Mouse (Mus musculus): ENCODE measurements around the gene Cyyr1. TPM values are rescaled to one million over a fixed set of nuclear protein-coding genes. Genes with fewer than 3 reads are reported as not detected.

Gene Cyyr1
- polyA plus RNA-seq, 2 experiments, result 0.32 to 0.42 TPM

GRCm38 (mm10) chr16:85386801-85387200, 166.4 kb downstream of the Cyyr1 start:
- no peak overlapping the region for H3K27ac ChIP-seq
- H3K27me3 ChIP-seq (ENCODE audit: control insufficient read depth, insufficient read depth, low read length), result no peaks in the 10 kb centered on the region
- no peak overlapping the region for H3K9ac ChIP-seq (replicated peaks)
- H3K4me3 ChIP-seq (ENCODE audit: insufficient read depth in 1 of 2, low read depth in 2 of 2, low read length in 2 of 2), result no peak overlapping the region
- no peaks in the 10 kb centered on the region for H3K4me1 ChIP-seq (replicated peaks; ENCODE audit: control insufficient read depth in 2 of 2, insufficient read depth in 2 of 2, low read length in 1 of 2)
- DNase-seq (ENCODE audit: low read depth in 3 of 3, low spot score in 3 of 3) (no peak), ATAC-seq (ENCODE audit: insufficient read depth) (no peak)
- H3K9me3 ChIP-seq (ENCODE audit: control insufficient read depth, low read length), result no peaks in the 10 kb centered on the region
- no peak for TF ChIP-seq EP300 (IDR thresholded peaks at IDR 0.05; ENCODE audit: low read depth)
- no peak for TF ChIP-seq CTCF (IDR thresholded peaks at IDR 0.05; ENCODE audit: low read depth)
- no peak overlapping the region for H3K4me2 ChIP-seq (ENCODE audit: low read depth)
- WGBS (ENCODE audit: insufficient replicate concordance), result 47% methylated on average over 5 of the region's 5 CpGs
- no peaks in the 10 kb centered on the region for H3K36me3 ChIP-seq (replicated peaks; ENCODE audit: control insufficient read depth, insufficient read depth, low read depth)

Other genes with a start within 250 kb of the Cyyr1 start
- 2.9 and 3.9 TPM in 2 replicates for gene Adamts1, start 249.7 kb upstream of the Cyyr1 start, polyA plus RNA-seq (2012; rRNA removed)
- gene Adamts1, start 249.7 kb upstream of the Cyyr1 start, polyA plus RNA-seq (2014; fragmentation: Nextera tagmentation; extraction: Ambion mirVana), result 4.2 and 4.6 TPM in 2 replicates